Mouse (Mus musculus) ovary, postnatal 14 days (tissue): ENCODE results near the gene Stk39.
A peak's percentile ranks its signal among the peaks of the same experiment; 100 is the strongest.

Experiments
- DNase-seq: peaks from one replicate; pipeline ENCODE4 v3.0.0; 2022; ENCODE audit warnings: low spot score

Gene Stk39

DNA sequence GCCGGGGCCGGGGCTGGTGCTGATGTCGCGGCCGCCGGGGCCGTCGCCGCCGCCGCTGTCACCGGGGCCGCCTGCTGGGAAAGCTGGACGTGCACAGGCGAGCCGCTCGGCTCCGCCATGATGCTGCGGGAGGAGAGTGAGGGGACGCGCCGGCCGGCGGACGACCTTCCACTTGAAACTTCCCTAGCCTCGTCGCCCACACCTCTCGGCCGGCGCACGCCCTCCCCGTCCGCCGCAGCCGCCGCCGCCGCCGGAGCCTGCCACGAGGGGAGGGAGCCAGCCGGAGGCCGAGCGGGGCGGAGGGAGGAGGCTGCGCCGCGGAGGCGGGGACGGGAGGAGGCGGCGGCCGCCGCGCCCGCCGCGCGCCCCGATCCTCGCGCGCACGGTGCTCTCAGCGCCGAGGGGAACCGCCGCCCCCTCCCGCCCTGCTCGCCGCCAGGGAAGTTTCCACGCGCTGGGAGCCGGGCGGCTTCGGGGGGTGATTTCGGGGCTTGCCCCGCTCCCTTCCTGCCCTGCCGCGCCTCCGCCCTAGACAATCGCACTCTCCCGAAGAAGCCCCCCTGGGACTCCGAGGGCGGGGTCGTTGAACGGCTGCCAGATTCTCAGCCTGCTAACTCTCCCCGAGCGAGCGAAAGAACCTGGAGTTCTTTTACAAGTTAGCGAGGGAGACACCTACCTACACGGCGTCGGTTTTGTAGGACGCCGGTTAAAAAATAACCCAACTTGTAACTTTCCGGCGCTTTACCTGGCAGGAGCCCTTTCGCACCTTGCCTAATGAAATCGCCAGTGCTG lies at the start of gene Stk39:
Stk39 (minus strand) TSS at position 510 of the 792 bp plus-strand sequence.
- peak; percentile 76 for DNase-seq

- DNase-seq: no peak
Observed at GRCm38 (mm10) chr2:68515409-68515808, 43.3 kb upstream of the Stk39 start.

DNA sequence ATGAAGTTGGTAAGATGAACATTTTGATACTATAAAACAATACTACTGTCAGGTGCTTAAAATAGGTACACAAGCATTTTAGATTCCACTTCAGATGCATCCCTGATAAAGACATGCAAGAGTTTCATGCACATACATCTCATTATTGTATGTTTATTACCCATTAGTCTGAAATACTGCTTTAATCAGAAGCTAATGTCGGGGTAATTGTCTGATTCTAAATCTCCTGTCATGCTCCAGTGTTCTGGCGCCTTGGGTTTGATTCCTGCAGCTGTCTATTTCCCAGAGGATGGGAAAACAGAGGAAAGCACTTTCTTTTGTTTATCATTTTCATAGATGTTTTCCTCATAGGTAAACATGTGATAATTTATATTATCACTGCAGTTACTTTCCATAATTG lies 31.1 kb upstream of the Stk39 start:
- no peak for DNase-seq

DNA sequence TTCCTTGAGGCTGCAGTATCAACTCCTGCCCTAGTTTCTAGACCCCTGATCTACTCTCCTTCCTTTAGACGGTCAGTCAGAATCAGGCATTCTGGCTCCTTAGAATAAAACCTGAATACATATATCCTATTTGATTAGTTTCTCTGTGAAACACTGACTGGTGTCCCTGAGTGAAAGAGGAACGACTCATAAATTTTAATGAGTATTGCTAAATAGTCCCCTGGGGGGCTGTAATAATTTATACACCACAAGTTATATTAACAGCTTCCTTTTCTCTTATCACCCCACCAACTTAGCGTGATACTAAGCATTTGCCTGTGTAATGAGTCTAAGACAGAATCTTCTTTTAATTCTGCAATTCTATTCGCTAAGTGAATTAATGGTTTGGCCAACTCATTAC lies 30.7 kb upstream of the Stk39 start:
- DNase-seq: no peak

- DNase-seq: no peak
Observed at GRCm38 (mm10) chr2:68502236-68502635, 30.2 kb upstream of the Stk39 start.

DNA sequence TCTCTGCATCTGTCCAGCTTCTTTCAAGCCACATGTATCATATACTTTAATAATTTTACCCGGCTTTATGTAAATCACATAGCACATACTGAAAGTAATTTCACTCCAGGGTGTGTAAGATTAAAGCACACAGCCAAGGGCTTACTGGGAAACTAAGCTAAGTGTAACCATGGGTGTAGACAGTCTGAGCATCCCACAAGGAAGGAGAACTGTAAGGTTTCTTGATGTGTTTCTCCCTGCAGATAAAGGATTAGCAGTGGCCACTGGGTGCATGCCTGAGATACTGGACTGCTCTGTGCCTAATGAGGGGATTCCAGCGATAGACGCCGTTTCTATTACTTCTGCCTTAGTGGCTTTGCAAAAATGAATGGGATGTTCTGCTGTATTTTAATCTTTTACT lies 14.2 kb upstream of the Stk39 start:
- no peak for DNase-seq

DNA sequence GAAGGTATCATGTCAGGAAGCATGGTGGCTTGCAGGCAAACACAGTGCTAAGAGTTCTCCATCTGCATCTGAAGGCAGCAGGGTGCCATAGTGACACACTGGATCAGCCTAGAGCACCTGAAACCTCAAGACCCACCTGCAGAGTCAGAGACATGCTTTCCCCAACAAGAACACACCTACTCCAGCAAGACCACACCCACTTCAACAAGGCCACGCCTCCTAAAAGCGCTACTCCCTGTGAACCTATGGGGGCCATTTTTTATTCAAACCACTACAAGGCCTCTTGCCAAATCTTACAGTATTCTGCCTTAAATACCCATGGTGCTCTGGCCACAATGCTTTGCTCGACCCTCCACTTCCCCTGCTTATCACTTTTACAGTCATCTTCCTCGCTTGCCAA lies 13.1 kb upstream of the Stk39 start:
- no peak for DNase-seq

DNA sequence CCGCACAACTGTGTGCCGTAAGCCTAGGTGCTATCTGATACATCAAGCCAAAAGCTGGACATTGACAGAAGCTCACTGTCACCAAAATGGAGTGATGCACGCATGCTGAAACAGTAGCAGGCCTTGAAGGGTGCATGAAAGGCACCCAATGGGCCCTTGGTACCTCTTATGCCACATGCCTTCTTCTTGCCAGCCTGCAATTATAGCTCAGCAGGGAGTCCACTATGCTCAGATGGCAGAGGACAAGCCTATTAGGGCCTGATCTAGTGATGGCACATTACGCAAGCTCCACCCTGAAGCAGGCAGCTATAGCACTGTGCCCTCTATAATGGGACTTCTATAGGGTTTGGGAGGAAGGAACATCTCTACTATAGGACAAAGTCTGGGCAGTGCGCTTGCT lies 10.8 kb upstream of the Stk39 start:
- no peak for DNase-seq

DNA sequence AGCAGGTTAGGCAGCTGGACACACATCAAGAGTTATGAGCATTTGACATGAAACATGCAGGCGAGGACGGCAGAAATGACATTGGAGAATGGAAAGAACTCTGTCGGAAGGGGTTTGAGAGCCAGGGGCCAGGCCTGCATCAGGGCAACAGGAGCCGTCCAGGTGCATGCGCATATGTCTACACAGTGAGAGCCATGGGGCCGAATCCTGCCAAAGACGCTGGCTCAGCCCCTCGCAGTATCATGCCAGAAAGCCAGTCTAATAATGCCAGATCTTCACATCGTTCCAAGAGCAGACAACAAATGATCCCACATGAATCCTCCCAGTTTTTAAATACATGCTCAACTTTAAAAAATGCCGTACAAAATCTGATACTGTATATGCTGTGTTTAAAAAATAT lies 7.8 kb upstream of the Stk39 start:
- DNase-seq: no peak

DNA sequence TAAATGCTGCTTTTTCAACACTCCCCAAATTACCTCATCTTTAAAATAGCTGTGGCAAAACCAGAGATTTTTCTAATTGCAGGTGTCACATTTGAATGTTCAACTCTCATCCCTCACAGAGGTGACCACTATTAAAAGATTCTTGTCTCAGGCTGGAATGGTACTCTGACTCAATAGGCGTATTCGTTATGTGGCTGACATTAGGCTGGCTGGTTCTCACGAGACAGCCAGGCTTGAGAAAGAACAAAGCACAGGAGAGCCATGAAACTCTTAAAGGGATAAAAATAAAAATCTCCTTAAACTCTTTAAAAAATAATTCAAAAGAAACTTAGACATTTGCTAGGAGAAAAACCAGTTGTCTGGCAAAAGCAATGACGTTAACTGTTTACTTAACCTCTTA lies 853 bp upstream of the Stk39 start:
- no peak for DNase-seq

DNA sequence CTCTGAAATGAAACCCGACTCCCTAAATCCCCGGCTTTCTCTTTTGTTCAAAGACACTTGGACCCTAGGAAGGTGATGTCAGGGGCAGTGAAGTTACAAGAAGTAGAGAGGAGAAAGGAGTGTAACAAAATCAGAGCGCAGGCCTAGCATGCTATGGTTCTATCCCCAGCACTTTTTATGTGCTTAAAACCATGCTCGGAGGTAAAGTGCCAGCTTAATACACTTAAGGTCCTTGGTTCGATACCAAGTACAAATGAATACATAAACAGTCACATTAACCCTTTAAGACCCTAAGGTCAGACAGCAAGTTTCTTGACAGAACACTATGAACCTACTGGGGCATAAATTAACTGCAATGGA lies 463 bp upstream of the Stk39 start:
- no peak for DNase-seq

GRCm38 (mm10) chr2:68470891-68471758 lies 943 bp downstream of the Stk39 start:
- peak; percentile 37 for DNase-seq

- DNase-seq: no peak
Observed at GRCm38 (mm10) chr2:68469491-68469890, 2.6 kb downstream of the Stk39 start.

GRCm38 (mm10) chr2:68468698-68469097 lies 3.4 kb downstream of the Stk39 start:
- peak; percentile 42 for DNase-seq

GRCm38 (mm10) chr2:68468259-68468658 lies 3.8 kb downstream of the Stk39 start:
- no peak for DNase-seq

GRCm38 (mm10) chr2:68467085-68467978 lies 4.7 kb downstream of the Stk39 start:
- no peak for DNase-seq

- DNase-seq: peak; percentile 60
Observed at GRCm38 (mm10) chr2:68466124-68467070, 5.7 kb downstream of the Stk39 start.

- DNase-seq: no peak
Observed at GRCm38 (mm10) chr2:68465266-68466123, 6.6 kb downstream of the Stk39 start.

DNA sequence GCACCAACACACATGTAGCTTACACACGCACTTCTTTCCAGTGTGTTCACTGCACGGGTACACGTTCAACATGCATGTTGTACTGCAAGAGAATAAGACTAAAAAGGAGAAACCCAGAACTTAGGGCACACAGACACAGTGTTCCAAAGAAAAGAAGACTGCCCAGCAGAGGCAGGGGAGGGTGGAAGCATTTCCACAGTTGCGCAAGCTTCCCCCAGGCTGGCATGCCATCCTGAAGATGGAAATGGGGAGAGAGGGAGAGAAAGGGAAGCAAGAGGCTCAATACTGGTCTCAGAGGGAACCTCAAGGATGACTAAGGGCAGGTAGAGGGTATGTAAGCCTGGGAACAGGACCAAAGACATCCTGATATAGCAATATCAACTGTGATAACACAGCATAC lies 7.6 kb downstream of the Stk39 start:
- no peak for DNase-seq

GRCm38 (mm10) chr2:68463801-68464200 lies 8.3 kb downstream of the Stk39 start:
- DNase-seq: no peak
